Mouse (Mus musculus): ENCODE measurements at regions not wholly inside any gene's neighbourhood (a gene's known extent, or its start where the extent isn't known, plus 50 kb on each side); places are given as distances from the start of the nearest gene placed in this dataset.

- no peak for DNase-seq (ENCODE audit: low spot score in 2 of 2)
Observed at GRCm38 (mm10) chr15:96521125-96521455, 60.4 kb upstream of the Scaf11 start.

GRCm38 (mm10) chr15:96520412-96521124 is 59.9 kb upstream of the Scaf11 start:
- DNase-seq (ENCODE audit: low spot score in 2 of 2) = peak in 1 of 2 experiments; percentile 53

- DNase-seq (ENCODE audit: low spot score in 2 of 2) = peak in 1 of 2 experiments; percentile 10
Observed at GRCm38 (mm10) chr15:96518156-96518555, 57.5 kb upstream of the Scaf11 start.

- no peak for DNase-seq (ENCODE audit: low spot score in 2 of 2)
Observed at GRCm38 (mm10) chr15:96515620-96516019, 55.0 kb upstream of the Scaf11 start.

- peak in 1 of 2 experiments; percentile 21 for DNase-seq (ENCODE audit: low spot score in 2 of 2)
Observed at GRCm38 (mm10) chr15:96512636-96513035, 52.0 kb upstream of the Scaf11 start.

All from left cerebral cortex, adult 9 months (tissue).